Mouse (Mus musculus): ENCODE measurements around the gene Olfr1371. TPM values are rescaled to one million over a fixed set of nuclear protein-coding genes. Genes with fewer than 3 reads are reported as not detected.

The Olfr1371 gene
- total and polyA plus RNA-seq, 3 experiments: not detected

- H3K9ac ChIP-seq (ENCODE audit: control insufficient read depth, low read depth, low read length, poor library complexity, severe bottlenecking): no peak overlapping the region
- peaks cover 2% of the 10 kb centered on the region for H3K79me2 ChIP-seq (ENCODE audit: control insufficient read depth, insufficient read depth, low read length, poor library complexity)
- H3K27ac ChIP-seq (ENCODE audit: control insufficient read depth, low read depth, low read length): no peak overlapping the region
- H3K27me3 ChIP-seq (ENCODE audit: control insufficient read depth in 1 of 2, insufficient read depth in 2 of 2, low read length in 2 of 2): no peaks in the 10 kb centered on the region
- DNase-seq (ENCODE audit: low read depth, low spot score): no peak
- no peak overlapping the region for H3K4me3 ChIP-seq (ENCODE audit: control insufficient read depth in 1 of 2, insufficient read depth in 1 of 2, low read depth in 2 of 2, low read length in 2 of 2)
- peaks cover 2 to 4% of the 10 kb centered on the region in 2 experiments; a peak in 3 of 4 replicates for H3K36me3 ChIP-seq (ENCODE audit: control insufficient read depth in 1 of 2, insufficient read depth in 2 of 2, low read length in 2 of 2)
- H3K4me1 ChIP-seq (ENCODE audit: control insufficient read depth in 1 of 2, insufficient read depth in 2 of 2, low read length in 2 of 2): no peaks in the 10 kb centered on the region
- no peak for TF ChIP-seq MAX (IDR thresholded peaks at IDR 0.05; ENCODE audit: low read length)
- no peak for TF ChIP-seq ETS1 (IDR thresholded peaks at IDR 0.05; ENCODE audit: low read depth, low read length)
- TF ChIP-seq MEF2A (IDR thresholded peaks at IDR 0.05; ENCODE audit: extremely low read depth, insufficient replicate concordance, low read depth, low read length, poor library complexity, severe bottlenecking): no peak
- no peak for TF ChIP-seq KAT2A (conservative IDR thresholded peaks at IDR 0.05; ENCODE audit: low read depth, low read length)
- no peak for TF ChIP-seq SIN3A (IDR thresholded peaks at IDR 0.05; ENCODE audit: low read length)
- TF ChIP-seq MAZ (IDR thresholded peaks at IDR 0.05; ENCODE audit: low read depth, low read length): no peak
- no peak for TF ChIP-seq USF1 (IDR thresholded peaks at IDR 0.05; ENCODE audit: low read depth, low read length)
- no peak for TF ChIP-seq TBP (IDR thresholded peaks at IDR 0.05; ENCODE audit: low read depth, low read length)
- TF ChIP-seq JUND (IDR thresholded peaks at IDR 0.05; ENCODE audit: low read depth, low read length): no peak
- no peak for TF ChIP-seq EP300 (IDR thresholded peaks at IDR 0.05; ENCODE audit: low read depth in 1 of 2, low read length in 2 of 2)
- TF ChIP-seq HCFC1 (IDR thresholded peaks at IDR 0.05; ENCODE audit: low read depth, low read length): no peak
- H3K9me3 ChIP-seq (replicated peaks; ENCODE audit: insufficient read depth, low read length): no peaks in the 10 kb centered on the region
Observed at GRCm38 (mm10) chr11:52249452-52249851, 35.7 kb upstream of the Olfr1371 start.

GRCm38 (mm10) chr11:52240898-52241542 lies 27.2 kb upstream of the Olfr1371 start:
- Histone ChIP-seq H3K27ac (ENCODE audit: control insufficient read depth, low read depth, low read length) (no peak overlapping the region), H3K36me3 (ENCODE audit: control insufficient read depth in 1 of 2, insufficient read depth in 2 of 2, low read length in 2 of 2) (peaks cover 16 to 55% of the 10 kb centered on the region in 2 experiments), H3K27me3 (ENCODE audit: control insufficient read depth in 1 of 2, insufficient read depth in 2 of 2, low read length in 2 of 2) (no peaks in the 10 kb centered on the region), H3K79me2 (ENCODE audit: control insufficient read depth, insufficient read depth, low read length, poor library complexity) (peaks cover 23% of the 10 kb centered on the region), H3K4me1 (ENCODE audit: control insufficient read depth in 1 of 2, insufficient read depth in 2 of 2, low read length in 2 of 2) (no peaks in the 10 kb centered on the region), H3K9ac (ENCODE audit: control insufficient read depth, low read depth, low read length, poor library complexity, severe bottlenecking) (no peak overlapping the region), H3K4me3 (ENCODE audit: control insufficient read depth in 1 of 2, insufficient read depth in 1 of 2, low read depth in 2 of 2, low read length in 2 of 2) (no peak overlapping the region), H3K9me3 (replicated peaks; ENCODE audit: insufficient read depth, low read length) (no peaks in the 10 kb centered on the region)
- no peak for TF ChIP-seq CTCF (IDR thresholded peaks at IDR 0.05 in 2 of 3, conservative IDR thresholded peaks at IDR 0.05 in 1 of 3; ENCODE audit: control insufficient read depth in 1 of 3, insufficient read depth in 1 of 3, low read depth in 2 of 3, low read length in 3 of 3, poor library complexity in 1 of 3, severe bottlenecking in 1 of 3)
- TF ChIP-seq SIN3A (IDR thresholded peaks at IDR 0.05; ENCODE audit: low read length): no peak; the same call in 1 of the 2 replicates
- no peak for TF ChIP-seq MEF2A (IDR thresholded peaks at IDR 0.05; ENCODE audit: extremely low read depth, insufficient replicate concordance, low read depth, low read length, poor library complexity, severe bottlenecking)
- no peak for TF ChIP-seq ZMIZ1 (IDR thresholded peaks at IDR 0.05; ENCODE audit: low read depth, low read length)
- no peak for TF ChIP-seq ZKSCAN1 (IDR thresholded peaks at IDR 0.05; ENCODE audit: low read depth, low read length)
- DNase-seq (ENCODE audit: low read depth, low spot score): no peak
